Mouse (Mus musculus) cerebellum, adult 18-20 months (tissue): ENCODE data around the gene Prkaca.
A peak's percentile ranks its signal among the peaks of the same experiment; 100 is the strongest.

Experiments used
- DNase-seq, 2 experiments: peaks; one replicate each; pipeline ENCODE4 v3.0.0; 2021

Gene Prkaca

GRCm38 (mm10) chr8:83972150-83973120 lies at the start of gene Prkaca:
Prkaca (plus strand) TSS chr8:83972993.
- DNase-seq = peak; percentile 97 to 100

- DNase-seq = no peak
Measured at GRCm38 (mm10) chr8:83924585-83924984, 48.2 kb upstream of the Prkaca start.

- no peak for DNase-seq
Measured at GRCm38 (mm10) chr8:83926266-83926665, 46.5 kb upstream of the Prkaca start.

GRCm38 (mm10) chr8:83934222-83934621 lies 38.6 kb upstream of the Prkaca start:
- DNase-seq = peak in 1 of 2 experiments; percentile 3

- peak in 1 of 2 experiments; percentile 1 for DNase-seq
Measured at GRCm38 (mm10) chr8:83934994-83935393, 37.8 kb upstream of the Prkaca start.

GRCm38 (mm10) chr8:83935435-83935834 lies 37.4 kb upstream of the Prkaca start:
- DNase-seq = peak in 1 of 2 experiments; percentile 3

GRCm38 (mm10) chr8:83937645-83938044 lies 35.1 kb upstream of the Prkaca start:
- no peak for DNase-seq

GRCm38 (mm10) chr8:83938330-83938729 lies 34.5 kb upstream of the Prkaca start:
- DNase-seq = no peak

- no peak for DNase-seq
Measured at GRCm38 (mm10) chr8:83941066-83941677, 31.6 kb upstream of the Prkaca start.

- DNase-seq = no peak
Measured at GRCm38 (mm10) chr8:83942446-83942845, 30.3 kb upstream of the Prkaca start.

- DNase-seq = no peak
Measured at GRCm38 (mm10) chr8:83945540-83945939, 27.3 kb upstream of the Prkaca start.

GRCm38 (mm10) chr8:83954749-83955105 lies 18.1 kb upstream of the Prkaca start:
- no peak for DNase-seq

- peak; percentile 97 to 100 for DNase-seq
Measured at GRCm38 (mm10) chr8:83955106-83955957, 17.5 kb upstream of the Prkaca start, which contains the start of the genes Gm10644 and Asf1b. Gm10644 (minus strand) TSS chr8:83955205. Asf1b (plus strand) TSS chr8:83955507.

- DNase-seq = no peak
Measured at GRCm38 (mm10) chr8:83955958-83956218, 16.9 kb upstream of the Prkaca start.

GRCm38 (mm10) chr8:83956789-83957188 lies 16.0 kb upstream of the Prkaca start:
- DNase-seq = no peak

GRCm38 (mm10) chr8:83964015-83964765 lies 8.6 kb upstream of the Prkaca start:
- no peak for DNase-seq

GRCm38 (mm10) chr8:83967701-83968100 lies 5.1 kb upstream of the Prkaca start:
- DNase-seq = no peak

- DNase-seq = no peak
Measured at GRCm38 (mm10) chr8:83971121-83971520, 1.7 kb upstream of the Prkaca start.

- no peak for DNase-seq
Measured at GRCm38 (mm10) chr8:83971661-83972060, 1.1 kb upstream of the Prkaca start.

- peak; percentile 33 to 45 for DNase-seq
Measured at GRCm38 (mm10) chr8:83973161-83974031, 603 bp downstream of the Prkaca start.

- DNase-seq = no peak
Measured at GRCm38 (mm10) chr8:83974521-83974920, 1.7 kb downstream of the Prkaca start.
